Mouse (Mus musculus) lung, postnatal 10 days (tissue): ENCODE measurements around the gene Rasal2.

ENCODE experiments used
- DNase-seq: peaks from one replicate; pipeline ENCODE4 v3.0.0; 2021

Rasal2 gene

DNA sequence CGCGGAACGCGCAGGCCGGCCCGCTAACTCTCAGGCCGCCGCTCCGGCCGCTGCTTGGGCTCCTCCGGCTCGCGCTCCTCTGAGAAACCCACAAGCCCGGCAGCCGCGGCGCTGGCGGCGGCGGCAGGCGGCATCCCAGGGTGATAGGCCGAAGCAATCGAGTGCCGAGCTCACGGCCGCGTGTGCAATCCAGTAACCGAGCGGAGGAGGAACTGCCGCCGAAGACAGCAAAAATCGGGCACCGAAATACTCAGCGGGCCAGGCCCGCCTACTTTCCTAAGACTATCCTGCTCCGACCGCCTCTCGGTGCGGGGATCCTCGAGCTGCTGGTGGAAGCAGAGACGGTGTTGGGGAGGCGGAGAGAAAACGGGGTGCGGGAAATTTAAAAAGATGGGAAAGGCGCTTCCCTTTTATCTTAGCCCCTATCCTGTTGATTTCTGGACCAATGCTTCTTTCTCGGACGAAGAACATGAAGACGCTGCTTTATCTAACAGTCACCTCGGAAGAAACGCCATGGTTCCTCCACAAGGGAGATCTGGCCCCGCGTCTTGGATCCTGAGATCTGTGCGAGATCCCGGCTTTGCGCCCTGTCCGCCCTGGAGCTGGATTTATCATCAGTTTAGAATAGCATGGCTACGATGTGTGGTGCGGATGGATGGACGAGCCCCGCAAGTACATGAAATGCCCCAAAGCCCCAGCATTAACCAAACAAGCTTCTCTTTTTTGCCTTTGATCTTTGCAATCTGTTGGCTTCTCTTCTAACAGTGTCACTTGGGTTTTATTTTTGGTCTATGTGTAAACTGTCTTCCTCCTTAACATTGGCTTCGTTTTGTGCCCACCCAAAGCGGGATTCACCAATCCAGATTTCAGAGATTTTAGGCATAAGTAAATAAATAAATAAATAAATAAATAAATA is at the start of gene Rasal2:
Rasal2 (minus strand) TSS at position 142 of the 916 bp plus-strand sequence.
- DNase-seq = peak; percentile 98

DNA sequence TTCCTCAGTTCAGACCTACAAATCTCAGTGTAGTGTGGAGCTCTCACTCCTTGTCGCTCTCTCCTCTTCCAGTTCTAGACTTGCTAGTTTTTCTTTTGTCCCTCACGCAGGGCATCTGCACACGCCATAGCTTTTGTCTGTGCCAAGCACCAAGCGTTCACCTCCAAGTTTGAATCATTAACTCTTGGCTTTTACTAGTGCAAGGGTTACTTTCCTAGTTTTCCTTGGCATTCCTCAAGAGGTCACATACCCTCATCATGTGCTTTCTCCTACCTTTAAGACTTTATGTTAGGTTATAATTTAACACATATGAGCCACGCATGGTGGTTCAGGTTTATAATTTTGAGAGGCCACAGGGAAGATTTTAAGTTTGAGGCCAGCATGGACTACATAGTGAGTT is 48.9 kb upstream of the Rasal2 start:
- DNase-seq = no peak

DNA sequence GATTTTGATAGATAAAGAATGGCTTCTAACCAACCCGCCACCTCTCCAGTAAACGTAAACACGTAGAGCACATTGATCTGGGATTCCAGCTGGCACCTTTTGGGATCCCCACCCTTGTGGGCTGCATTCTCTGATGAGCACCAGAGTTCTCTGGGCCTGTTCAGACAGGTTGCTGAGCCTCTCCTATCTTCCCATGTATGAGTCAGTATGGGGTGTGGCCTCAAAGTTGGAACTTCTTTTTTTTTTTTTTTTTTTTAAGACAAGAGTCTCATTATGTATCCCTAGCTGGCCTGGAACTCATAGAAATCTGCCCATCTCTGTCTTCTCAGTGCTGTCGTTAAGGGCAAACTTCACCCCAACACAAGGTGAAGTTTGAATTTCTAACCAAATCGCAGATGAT is 47.5 kb upstream of the Rasal2 start:
- no peak for DNase-seq

DNA sequence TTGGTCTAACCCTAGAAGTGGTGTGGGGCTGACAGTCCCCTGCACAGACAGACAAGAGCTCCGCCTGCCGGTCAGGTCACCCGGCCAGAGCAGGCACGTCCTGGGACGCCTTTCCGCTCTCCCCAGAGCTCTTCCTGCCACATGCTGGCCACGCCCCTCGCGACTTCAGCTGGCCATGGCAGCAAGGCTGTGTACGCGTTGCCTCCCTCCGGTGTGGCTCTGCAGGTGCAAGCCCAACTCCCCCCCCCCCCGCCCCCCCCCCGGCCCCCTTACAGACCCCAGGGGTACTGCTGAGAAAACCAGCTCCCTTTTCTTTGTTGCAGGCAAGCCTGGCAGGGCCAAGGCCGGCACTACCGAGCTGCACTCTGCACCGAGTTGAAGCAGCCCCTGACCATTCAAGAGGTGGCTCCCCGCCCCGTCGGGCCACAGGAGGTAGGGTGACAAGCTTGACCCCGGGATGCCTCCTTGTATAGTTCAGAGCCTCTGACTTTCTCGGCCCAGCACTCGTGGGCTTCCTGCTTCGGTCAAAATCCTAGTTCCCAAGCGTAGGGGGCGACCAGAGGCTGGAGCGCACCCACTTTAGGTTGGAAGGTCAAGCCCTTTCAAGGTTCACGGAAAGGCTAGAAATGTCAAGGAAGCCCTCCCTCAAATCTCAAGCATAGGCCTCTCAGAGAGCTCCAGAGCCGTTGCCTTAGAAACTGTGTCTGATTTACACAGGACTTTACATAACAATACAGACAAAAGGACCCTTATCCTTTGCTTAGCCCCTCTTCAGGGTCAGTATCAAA is 46.2 kb upstream of the Rasal2 start, which contains the start of gene Cryzl2:
Cryzl2 (plus strand) TSS at position 157 of the 788 bp plus-strand sequence.
- DNase-seq = peak; percentile 92

- DNase-seq = no peak
Observed at GRCm38 (mm10) chr1:157457789-157458188, 45.4 kb upstream of the Rasal2 start.

DNA sequence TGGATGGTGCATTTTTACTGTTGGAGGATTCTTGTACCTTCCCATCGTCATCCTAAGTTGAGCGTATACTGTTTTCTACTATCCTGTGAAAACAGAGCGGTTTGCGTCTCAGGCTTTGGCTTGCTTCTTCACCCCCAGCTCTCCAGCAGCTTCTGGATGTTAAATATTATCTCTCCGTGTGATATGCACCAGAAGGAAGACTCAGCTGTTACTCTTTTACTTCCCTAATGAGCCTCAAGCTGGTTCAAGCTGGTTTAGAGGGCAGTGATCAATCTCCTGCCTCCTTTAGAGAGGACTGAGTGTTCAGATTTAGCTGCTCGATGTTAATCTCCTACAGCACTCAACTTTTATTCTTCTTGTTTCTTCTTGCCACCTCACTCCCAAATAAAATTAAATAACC is 42.5 kb upstream of the Rasal2 start:
- DNase-seq = no peak

DNA sequence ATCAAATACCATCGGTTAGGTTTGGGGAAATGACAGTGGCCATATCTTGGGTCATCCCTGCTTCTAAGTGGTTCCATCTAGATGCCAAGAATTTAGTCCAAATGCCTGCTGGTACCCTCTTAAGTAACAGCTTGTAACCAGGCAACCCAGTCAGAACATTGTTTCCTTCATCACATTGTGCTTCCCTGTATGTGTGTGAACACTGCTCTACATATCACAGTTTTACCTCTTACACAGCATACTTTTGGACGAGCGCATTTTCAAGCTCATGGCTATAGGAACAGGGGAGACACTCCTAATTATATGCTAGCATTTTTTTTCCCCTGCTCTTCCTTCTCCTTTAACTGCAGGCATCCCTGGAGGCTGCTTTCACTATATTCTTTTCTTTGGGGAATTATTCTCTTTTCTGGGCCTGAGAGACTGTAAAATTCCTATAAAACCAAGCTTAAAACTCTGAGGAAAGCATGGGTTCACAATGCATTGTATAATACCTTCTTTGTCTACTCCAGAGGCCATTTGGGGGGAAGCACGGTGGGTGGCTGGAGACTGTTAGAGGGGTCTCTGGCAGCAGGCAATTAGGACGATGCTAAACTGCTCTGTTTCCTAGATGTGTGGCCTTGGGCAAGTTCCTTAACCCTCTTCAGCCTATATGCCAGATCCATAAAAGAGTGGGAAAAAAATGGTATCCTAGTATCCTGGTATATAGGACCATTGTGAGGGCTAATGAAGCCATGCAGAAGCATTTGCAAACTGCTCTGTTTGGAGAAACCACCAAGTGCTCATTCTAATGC is 40.6 kb upstream of the Rasal2 start:
- DNase-seq = no peak

DNA sequence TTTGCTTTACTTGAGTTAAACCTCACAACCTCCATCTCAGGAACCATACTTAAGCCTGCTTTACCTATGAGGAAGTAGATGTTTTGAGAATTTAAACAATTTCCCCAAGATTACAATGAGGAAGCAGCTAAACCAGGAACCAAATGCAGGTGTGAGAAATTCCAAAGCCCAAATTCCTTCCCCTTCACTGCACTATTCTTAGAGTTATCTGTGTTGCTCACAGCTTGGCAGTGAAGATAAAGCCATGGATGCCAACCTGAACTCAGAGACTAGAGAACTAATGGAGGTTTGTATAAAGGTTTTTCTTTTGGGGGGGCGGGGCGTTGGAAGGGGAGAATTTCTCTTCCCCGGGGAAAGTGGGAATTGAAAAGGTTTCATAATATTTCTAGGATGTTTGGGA is 39.9 kb upstream of the Rasal2 start:
- no peak for DNase-seq

DNA sequence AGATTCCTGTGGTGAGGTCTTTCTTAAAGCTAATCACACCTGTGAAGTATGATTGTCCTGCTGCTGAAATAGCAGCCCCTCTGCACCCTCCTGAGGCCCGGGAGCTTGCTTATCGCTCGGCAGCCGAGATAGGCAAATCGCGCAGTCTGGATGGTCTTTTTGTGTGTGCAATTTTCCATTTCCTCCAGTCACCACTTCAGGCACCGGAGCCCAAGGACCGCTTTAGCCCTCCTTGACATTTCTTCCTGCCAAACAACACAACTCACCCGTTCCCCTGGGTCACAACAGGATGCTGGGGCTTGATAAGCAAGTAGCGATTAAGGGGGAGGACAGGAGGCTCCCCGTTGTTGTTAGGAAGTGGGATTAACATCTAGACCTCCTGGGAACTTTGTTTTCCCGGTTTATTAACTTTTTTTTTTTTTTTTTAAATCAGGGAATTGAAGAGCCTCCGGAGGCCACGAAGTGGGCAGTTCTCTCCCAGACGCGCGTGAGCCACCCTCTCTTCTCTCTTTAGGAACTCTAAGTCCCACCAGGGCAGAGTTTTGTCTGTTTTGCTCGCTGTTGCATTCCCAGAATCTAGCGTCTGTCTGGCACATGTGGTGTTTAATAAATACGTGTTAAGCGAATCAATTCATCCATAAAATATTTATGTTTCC is 37.7 kb upstream of the Rasal2 start:
- peak; percentile 60 for DNase-seq

- no peak for DNase-seq
Observed at GRCm38 (mm10) chr1:157449532-157449931, 37.1 kb upstream of the Rasal2 start.

DNA sequence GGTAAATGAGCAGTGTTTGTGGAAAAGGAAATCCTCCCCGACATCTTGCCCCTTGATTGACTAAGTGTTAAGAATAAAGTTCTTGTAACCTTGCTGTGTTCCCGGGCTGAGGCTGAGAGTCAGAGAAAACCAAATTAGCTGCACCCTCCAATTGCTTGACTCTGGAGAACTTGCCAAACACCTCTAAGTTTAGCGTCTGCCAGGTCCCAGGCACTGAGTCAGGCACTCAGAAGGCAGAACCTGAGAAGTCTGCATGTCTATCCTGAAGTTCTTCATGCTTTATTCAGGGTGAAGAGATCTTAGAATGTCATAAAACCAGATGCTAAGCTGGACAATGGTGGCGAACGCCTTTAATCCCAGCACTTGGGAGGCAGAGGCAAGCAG is 36.4 kb upstream of the Rasal2 start:
- no peak for DNase-seq

GRCm38 (mm10) chr1:157448164-157448804 is 35.9 kb upstream of the Rasal2 start:
- no peak for DNase-seq

DNA sequence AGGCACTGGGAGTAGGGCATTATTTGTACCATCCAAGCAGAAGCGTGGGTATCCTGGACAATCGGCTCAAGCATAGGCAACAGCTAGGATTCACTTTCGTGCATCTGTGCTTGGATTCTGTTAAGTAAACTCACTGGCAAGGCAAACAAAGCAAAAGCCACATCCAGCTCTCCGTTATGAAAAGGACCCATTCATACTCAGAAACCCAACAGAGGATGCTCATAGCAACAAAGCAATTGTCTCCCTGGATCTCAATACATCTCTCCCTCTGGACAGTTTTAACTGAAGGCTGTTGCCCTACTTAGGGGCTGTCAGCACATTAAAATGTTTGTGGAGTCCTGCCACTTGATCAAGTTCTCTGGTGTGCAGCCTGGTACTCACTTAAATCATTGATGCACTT is 34.7 kb upstream of the Rasal2 start:
- DNase-seq = no peak

GRCm38 (mm10) chr1:157446325-157446724 is 33.9 kb upstream of the Rasal2 start:
- peak; percentile 86 for DNase-seq

- no peak for DNase-seq
Observed at GRCm38 (mm10) chr1:157445398-157445910, 33.1 kb upstream of the Rasal2 start.

GRCm38 (mm10) chr1:157444632-157445300 is 32.4 kb upstream of the Rasal2 start:
- no peak for DNase-seq

DNA sequence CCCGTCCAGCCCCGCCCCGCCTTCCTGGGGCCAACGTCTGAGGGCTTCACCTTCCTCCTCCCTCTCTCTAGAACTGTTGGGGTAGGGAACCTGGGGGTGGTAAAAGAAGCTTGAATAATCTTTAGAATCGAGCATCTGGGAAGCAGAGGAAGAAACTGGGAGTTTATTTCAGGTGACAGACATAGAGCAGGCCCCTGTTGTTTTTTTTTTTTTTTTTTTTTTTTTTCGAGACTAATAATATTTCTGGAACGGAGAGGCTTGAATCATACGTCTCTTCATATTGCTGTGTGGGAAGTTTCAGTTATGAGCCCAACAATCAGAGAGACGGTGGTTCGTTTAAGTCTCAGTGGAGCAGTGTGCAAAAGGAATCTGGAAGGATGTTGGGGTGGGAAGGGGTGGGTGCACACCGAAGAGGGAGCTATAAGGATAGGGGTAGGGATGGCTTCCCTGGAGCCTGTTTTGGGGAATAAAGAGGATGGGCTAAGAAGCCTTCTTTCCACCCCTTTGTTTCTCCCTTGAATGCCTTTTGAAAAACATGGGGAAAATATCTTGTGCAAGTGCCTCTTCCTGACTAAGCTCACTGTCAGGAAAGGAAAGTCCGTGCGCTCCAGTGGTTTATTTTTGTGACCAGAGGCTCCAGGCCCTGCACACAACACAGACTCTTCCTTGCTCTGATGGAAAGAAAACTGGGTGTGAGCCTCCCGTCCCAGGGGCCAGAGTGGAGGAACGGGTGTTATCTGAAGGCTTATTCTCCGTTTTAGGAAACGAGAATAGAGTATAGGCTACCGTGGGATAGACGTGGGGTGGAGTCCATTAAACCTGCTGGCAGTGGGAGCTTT is 31.5 kb upstream of the Rasal2 start:
- DNase-seq = no peak

- peak; percentile 58 for DNase-seq
Observed at GRCm38 (mm10) chr1:157443026-157443722, 30.8 kb upstream of the Rasal2 start.

GRCm38 (mm10) chr1:157439973-157440641 is 27.7 kb upstream of the Rasal2 start:
- no peak for DNase-seq
